Comparison of ENCODE assay signal across 21 mouse cellular contexts in the genomic region with DNA sequence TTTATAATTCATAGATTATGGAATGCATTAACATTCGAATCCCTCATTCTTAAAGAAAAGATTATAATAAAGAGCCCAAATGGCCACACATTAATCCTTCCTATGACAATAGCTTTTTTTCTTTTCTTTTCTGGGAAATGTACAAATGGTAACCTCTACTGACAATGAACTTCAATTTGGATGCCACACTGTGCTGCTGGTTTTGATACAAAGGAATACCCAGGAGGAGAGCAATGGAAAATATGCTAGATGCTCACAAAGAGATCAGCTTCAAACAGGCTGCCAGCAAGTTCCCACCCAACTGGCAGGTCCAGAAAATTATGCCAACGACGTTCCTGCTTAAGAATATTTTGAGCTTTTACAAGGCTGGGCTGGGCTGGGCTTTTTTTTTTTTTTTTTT.
DNase-seq lines count a peak whose midpoint lies in the region; ATAC-seq and TF ChIP-seq lines count a peak whose summit lies in the region.
"Had no signal": no experiment of that assay in that cellular context is flagged by ENCODE, and none has a peak within 500 bp of the region (broad histone marks: within the 10 kb centered on the region; RNA-seq: fewer than 3 reads in every experiment).

No protein-coding gene starts in this region.

- no peak for DNase-seq in forebrain, embryonic 11.5 days (ENCODE audit: low spot score)
- DNase-seq in forebrain, embryonic 10.5 days (ENCODE audit: extremely low spot score, low spot score): no peak
- DNase-seq in midbrain, embryonic 11.5 days (ENCODE audit: low spot score, missing footprints): peak; percentile 74
- DNase-seq in Muller cell, postnatal 12 days (ENCODE audit: inconsistent ontology term): peak; percentile 64
- peak; percentile 60 for DNase-seq in brain, embryonic 14.5 days (ENCODE audit: low read depth)
- no peak for DNase-seq in adrenal gland, postnatal 14 days
- DNase-seq: adrenal gland, adult 2 months; adrenal gland, postnatal 36 days; cerebellum, adult 2 months; cerebellum, postnatal 36 days; gastrocnemius, postnatal 10 days; heart, adult 18-20 months; heart, postnatal 14 days; kidney, adult 11 months had no signal

- WGBS in forebrain, embryonic 11.5 days: 58% methylated on average over 3 of the region's 3 CpGs
- WGBS in forebrain, embryonic 10.5 days: 71% methylated on average over 3 of the region's 3 CpGs
- 64% methylated on average over 3 of the region's 3 CpGs for WGBS in midbrain, embryonic 11.5 days
- WGBS in midbrain, embryonic 16.5 days: 31% methylated on average over 3 of the region's 3 CpGs

- no peak overlapping the region for H3K9ac ChIP-seq in forebrain, embryonic 11.5 days (ENCODE audit: low read length)
- H3K9ac ChIP-seq in midbrain, embryonic 11.5 days (ENCODE audit: low read length): no peak overlapping the region
- no peak overlapping the region for H3K9ac ChIP-seq in midbrain, embryonic 16.5 days (ENCODE audit: low read depth, low read length)
- H3K9ac ChIP-seq: embryonic facial prominence, embryonic 13.5 days; heart, embryonic 15.5 days; hindbrain, embryonic 13.5 days had no signal

- H3K27ac ChIP-seq in forebrain, embryonic 11.5 days (ENCODE audit: low read depth, low read length): no peak overlapping the region
- H3K27ac ChIP-seq in forebrain, embryonic 10.5 days: no peak overlapping the region
- no peak overlapping the region for H3K27ac ChIP-seq in midbrain, embryonic 11.5 days (ENCODE audit: low read depth, low read length)
- no peak overlapping the region for H3K27ac ChIP-seq in midbrain, embryonic 16.5 days (ENCODE audit: low read length)
- H3K27ac ChIP-seq: embryonic facial prominence, embryonic 13.5 days; heart, embryonic 10.5 days; heart, embryonic 15.5 days; hindbrain, embryonic 13.5 days; hindbrain, postnatal 0 days had no signal

- no peaks in the 10 kb centered on the region for H3K36me3 ChIP-seq in forebrain, embryonic 11.5 days (ENCODE audit: control insufficient read depth, insufficient read depth, low read length)
- no peaks in the 10 kb centered on the region for H3K36me3 ChIP-seq in forebrain, embryonic 10.5 days (replicated peaks)
- no peaks in the 10 kb centered on the region for H3K36me3 ChIP-seq in midbrain, embryonic 11.5 days (ENCODE audit: control insufficient read depth, insufficient read depth, low read length)
- H3K36me3 ChIP-seq in midbrain, embryonic 16.5 days (ENCODE audit: control insufficient read depth, insufficient read depth, low read length): no peaks in the 10 kb centered on the region
- H3K36me3 ChIP-seq: embryonic facial prominence, embryonic 13.5 days; heart, embryonic 10.5 days; heart, embryonic 15.5 days; hindbrain, embryonic 13.5 days had no signal

- H3K27me3 ChIP-seq in forebrain, embryonic 11.5 days (ENCODE audit: control insufficient read depth, insufficient read depth, low read length): no peaks in the 10 kb centered on the region
- no peaks in the 10 kb centered on the region for H3K27me3 ChIP-seq in forebrain, embryonic 10.5 days (ENCODE audit: poor library complexity, severe bottlenecking)
- no peaks in the 10 kb centered on the region for H3K27me3 ChIP-seq in midbrain, embryonic 11.5 days (ENCODE audit: control insufficient read depth, insufficient read depth, low read length)
- H3K27me3 ChIP-seq in midbrain, embryonic 16.5 days (ENCODE audit: control insufficient read depth, insufficient read depth, low read depth, low read length): no peaks in the 10 kb centered on the region
- H3K27me3 ChIP-seq: CH12.LX; embryonic facial prominence, embryonic 13.5 days; heart, embryonic 15.5 days; hindbrain, embryonic 13.5 days had no signal

- no peaks in the 10 kb centered on the region for H3K9me3 ChIP-seq in forebrain, embryonic 11.5 days (ENCODE audit: control insufficient read depth, low read length)
- H3K9me3 ChIP-seq in forebrain, embryonic 10.5 days: no peaks in the 10 kb centered on the region
- H3K9me3 ChIP-seq in midbrain, embryonic 11.5 days (ENCODE audit: control insufficient read depth, low read length): no peaks in the 10 kb centered on the region
- no peaks in the 10 kb centered on the region for H3K9me3 ChIP-seq in midbrain, embryonic 16.5 days (replicated peaks; ENCODE audit: control insufficient read depth, low read length, poor library complexity, severe bottlenecking)
- H3K9me3 ChIP-seq: embryonic facial prominence, embryonic 13.5 days; heart, embryonic 10.5 days; heart, embryonic 15.5 days; hindbrain, embryonic 13.5 days had no signal

- no peak for TF ChIP-seq CTCF in brain, embryonic 14.5 days (IDR thresholded peaks at IDR 0.05; ENCODE audit: borderline replicate concordance, extremely low read depth, insufficient read depth, insufficient read length)

- H3K4me3 ChIP-seq in forebrain, embryonic 11.5 days (ENCODE audit: low read depth, low read length): no peak overlapping the region
- H3K4me3 ChIP-seq in forebrain, embryonic 10.5 days: no peak overlapping the region
- H3K4me3 ChIP-seq in midbrain, embryonic 11.5 days (ENCODE audit: low read depth, low read length): no peak overlapping the region
- no peak overlapping the region for H3K4me3 ChIP-seq in midbrain, embryonic 16.5 days (ENCODE audit: low read depth, low read length)
- H3K4me3 ChIP-seq: embryonic facial prominence, embryonic 13.5 days; heart, embryonic 10.5 days; heart, embryonic 15.5 days; hindbrain, embryonic 13.5 days had no signal

- no peak overlapping the region for H3K4me2 ChIP-seq in forebrain, embryonic 11.5 days (ENCODE audit: low read depth, low read length, severe bottlenecking)
- H3K4me2 ChIP-seq in midbrain, embryonic 11.5 days: no peak overlapping the region
- no peak overlapping the region for H3K4me2 ChIP-seq in midbrain, embryonic 16.5 days (ENCODE audit: low read length)
- H3K4me2 ChIP-seq: embryonic facial prominence, embryonic 13.5 days; heart, embryonic 15.5 days; hindbrain, embryonic 13.5 days had no signal

- H3K4me1 ChIP-seq in forebrain, embryonic 11.5 days (replicated peaks; ENCODE audit: control insufficient read depth, insufficient read depth, low read length): no peaks in the 10 kb centered on the region
- H3K4me1 ChIP-seq in forebrain, embryonic 10.5 days: no peaks in the 10 kb centered on the region
- H3K4me1 ChIP-seq in midbrain, embryonic 11.5 days (ENCODE audit: control insufficient read depth, insufficient read depth, low read length): no peaks in the 10 kb centered on the region
- H3K4me1 ChIP-seq in midbrain, embryonic 16.5 days (ENCODE audit: control insufficient read depth, insufficient read depth, low read length): peaks cover 3% of the 10 kb centered on the region; the same call in 1 of the 2 replicates
- H3K4me1 ChIP-seq: embryonic facial prominence, embryonic 13.5 days; heart, embryonic 10.5 days; heart, embryonic 15.5 days; hindbrain, embryonic 13.5 days had no signal

- 0 out of 2 replicates have a peak, but pooled peaks have one; percentile 26 for ATAC-seq in forebrain, embryonic 11.5 days (replicated peaks; ENCODE audit: low FRiP score)
- ATAC-seq in midbrain, embryonic 11.5 days (ENCODE audit: low FRiP score): no peak
- ATAC-seq in midbrain, embryonic 16.5 days: no peak
- ATAC-seq: hindbrain, postnatal 0 days had no signal

- TF ChIP-seq POLR2A in brain, embryonic 14.5 days (IDR thresholded peaks at IDR 0.05; ENCODE audit: borderline replicate concordance, extremely low read depth, insufficient read depth, insufficient read length, poor library complexity, severe bottlenecking): no peak

Comparison
In these comparisons a context has a peak if more than half of its experiments do, and no peak if none do; other contexts are left out.
1. DNase-seq: peak in midbrain, embryonic 11.5 days (single experiment), Muller cell, postnatal 12 days (single experiment) and brain, embryonic 14.5 days (single experiment); none in forebrain, embryonic 11.5 days (single experiment), forebrain, embryonic 10.5 days (single experiment) and adrenal gland, postnatal 14 days (single experiment).